Mouse (Mus musculus): Measurements from ENCODE around the gene Olr1.
"Not testable (repeated sequence)": the region's sequence is repeated elsewhere in the genome, so short reads cannot be mapped to it uniquely, and the experiment has no call there.

The Olr1 gene

DNA sequence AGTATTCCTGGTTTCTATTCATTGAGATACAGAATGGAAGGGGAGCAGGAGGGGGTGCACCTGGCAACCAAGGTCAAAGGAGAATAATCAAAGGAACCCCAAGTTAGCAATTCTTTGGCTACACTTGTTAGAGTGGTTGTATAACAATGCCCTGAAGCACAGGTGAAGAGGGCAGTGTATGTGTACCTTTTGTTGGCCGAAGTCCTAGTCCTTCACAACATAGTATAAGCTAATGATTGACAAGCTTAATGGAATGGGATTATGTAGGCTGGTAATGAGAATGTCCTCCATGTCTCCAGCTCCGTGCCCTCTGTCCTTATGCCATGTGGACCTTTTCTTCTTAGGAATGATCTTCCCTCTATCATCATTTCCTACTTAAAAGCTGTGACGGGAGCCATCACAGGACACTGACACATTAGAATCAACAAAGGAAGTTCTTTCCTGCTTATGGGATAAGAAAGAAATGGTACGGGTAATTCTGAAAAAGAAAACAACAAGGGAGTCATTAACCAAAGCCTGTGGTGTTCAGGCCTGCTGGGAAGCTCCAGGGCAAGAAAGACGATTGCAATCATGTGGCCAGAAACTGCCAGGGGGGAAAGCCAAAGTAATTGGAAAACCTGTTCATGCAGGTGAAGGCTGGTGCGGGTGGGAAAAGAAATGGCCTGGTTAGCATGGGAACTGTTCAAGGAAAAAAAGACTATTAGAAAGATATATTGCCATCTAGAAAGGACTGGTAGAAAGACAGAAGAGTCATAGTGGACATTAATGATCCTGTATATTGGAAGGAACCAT, 3.4 kb upstream of the Olr1 start:
- no peak for DNase-seq

DNA sequence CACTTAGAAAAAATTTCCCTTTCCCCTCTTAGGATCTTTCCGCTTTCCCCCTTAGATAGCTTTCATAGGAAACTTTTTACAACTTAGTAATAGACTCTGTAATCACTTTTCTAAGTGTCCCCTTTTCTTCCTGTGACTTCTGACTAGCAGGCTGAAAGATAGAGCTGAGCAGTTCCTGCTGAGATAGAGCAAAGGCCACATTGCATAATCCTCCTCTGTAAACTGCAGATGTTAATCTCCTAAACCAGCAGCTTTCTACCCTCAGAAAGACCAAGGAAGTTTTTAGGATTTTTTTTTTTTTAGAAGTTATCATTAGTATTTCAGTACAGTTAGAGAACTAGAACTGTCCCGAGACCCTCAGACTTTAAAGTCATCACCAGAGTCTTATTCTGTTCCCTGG, 3.5 kb downstream of the Olr1 start:
- DNase-seq, result no peak

DNA sequence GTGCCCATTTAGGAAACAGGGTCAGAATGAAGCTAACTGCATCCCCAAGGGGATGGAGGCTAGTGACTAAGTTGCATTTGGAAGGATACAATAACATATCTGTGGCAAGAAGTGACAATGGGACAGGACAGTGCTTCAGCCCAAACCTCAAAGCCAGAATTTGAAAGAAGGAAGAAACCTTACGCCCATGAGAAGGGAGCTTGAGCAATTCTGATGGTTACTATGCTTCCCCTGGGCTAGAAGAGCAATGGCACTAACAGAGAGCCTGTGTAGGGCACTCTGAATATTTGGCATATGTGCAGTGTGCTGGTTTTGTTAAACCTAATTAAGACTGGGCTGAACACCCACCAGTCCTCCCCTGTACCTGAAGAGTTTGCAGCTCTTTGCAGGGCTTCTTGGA, 7.4 kb downstream of the Olr1 start:
- DNase-seq, result not testable (repeated sequence)

DNA sequence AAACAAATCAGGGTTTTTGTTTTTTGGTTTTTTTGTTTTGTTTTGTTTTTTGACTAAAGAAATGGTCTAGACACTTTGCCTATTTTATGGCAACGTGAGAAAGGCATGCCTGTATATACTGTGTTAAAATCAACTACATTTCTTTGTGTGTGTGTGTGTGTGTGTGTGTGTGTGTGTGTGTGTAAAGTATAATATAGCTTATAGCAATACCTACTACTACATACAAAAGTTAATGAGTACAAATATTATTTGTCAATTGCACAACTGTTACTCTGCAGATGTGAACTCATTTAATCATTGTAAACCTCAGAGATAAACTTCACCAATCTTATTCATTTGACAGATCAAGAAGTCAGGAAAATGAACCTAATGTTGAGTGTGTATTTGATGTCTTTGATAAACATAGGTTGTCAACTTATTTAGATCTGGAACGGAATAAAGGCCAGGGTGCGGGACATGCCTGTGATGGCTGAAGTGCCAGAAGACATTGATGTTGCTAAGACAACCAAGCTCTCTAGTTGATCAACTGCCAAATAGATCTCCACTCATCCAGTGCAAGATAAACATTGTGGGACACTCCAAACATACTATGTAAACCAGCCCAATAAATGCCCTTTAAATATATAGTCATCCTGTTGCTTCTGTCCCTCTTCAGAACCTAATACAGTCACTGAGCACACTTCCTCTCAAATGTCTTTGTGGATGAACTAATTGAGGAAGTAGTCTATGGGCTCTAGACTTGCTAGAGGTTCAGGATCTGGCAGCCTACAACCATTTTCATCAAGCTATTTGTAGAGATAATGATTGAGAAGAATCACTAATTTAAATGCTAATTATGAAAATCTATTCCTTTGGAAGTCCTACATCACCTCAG, 9.4 kb downstream of the Olr1 start:
- no peak for DNase-seq

DNA sequence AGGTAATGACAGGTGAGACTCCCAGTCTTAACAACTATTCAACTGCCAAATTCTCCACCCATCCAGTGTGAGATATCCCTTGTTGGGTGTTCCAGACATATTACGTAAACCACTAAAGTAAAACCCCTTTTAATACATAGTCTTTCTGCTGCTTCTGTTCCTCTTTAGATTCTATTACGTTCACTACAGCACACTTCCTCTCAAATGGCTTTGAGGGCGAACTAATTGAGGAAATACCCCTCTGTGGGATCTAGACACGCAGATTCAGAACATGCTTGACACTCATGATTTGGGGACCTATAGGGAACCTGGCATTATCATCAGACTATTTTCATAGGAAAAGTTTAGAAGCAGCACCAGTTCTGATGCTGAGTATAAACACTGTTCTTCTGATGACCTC, 12.0 kb downstream of the Olr1 start:
- no peak for DNase-seq

DNA sequence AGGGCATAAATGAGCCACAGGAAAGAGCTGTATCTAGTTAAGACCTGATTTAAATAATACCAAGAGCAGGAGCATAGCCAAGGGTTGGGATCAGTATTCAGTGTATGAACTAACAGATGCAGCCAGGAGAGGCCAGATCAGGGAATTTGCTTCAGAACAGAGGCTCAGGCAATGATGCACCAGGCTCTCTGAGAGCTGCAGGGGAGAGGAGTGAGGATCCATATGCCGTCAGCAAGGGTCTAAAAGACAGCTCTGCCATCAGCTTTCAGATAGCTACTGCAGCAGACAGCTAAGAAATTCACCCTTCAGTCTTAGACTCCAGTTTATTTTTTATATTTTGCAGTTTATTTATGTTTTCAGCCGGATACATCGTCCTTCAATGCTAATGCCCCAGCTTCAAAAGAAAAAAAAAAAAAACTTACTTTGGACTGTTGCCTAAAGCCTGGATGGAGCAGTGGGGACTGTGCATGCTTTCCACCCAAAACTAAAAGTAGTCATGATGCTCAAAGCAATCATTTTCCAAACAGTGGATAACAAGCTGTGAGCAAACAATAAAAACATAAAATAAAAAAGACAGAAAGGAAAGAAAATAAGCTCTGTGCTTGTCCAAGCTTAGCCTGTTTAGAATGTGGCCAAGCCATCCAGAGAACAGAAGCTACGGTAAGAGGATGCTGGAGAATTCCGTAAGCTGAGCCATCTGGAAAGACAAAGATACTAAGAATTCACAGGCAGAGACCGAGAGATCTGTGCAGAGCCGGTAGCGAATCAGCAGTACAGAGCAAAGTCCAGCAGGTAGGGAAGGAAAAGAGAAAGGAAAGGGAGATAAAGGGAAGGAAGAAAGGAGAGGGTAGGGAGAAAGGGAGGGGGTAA, 26.6 kb downstream of the Olr1 start:
- DNase-seq, result no peak

DNA sequence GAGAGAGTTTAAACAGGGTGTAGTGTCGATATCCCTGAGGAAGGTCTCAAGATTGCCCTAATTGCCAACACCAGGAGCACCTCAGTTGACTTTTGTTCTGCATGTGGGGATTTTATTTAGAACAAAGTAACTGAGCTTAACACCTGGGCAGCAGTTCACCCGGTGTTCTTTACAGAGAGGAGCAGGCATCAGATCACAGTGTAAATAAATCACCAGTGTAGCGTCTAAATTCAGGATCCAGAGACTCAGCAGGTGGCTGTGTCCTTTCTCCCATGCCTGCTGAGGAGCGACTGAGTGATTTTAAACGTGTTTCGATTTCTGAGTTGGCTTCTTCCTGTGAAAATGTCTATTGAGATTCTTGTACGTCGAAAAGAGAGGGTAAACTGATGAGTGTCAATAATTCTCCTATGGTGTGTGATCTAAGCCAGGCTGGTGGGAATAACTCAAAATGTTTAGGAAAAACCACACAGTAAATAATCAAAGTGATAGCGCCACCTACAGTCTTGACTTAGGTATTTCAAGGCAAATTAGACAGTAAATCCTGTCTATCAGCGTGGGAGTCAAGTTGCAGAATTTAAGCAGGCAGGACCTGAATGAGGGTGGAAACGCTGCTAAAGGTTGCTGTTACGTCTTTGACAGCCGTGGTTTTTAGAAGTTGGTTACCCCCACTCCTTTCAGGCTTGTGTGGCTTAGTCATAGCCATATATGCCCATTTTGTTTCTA, 30.4 kb downstream of the Olr1 start:
- peak; percentile 42 for DNase-seq

DNA sequence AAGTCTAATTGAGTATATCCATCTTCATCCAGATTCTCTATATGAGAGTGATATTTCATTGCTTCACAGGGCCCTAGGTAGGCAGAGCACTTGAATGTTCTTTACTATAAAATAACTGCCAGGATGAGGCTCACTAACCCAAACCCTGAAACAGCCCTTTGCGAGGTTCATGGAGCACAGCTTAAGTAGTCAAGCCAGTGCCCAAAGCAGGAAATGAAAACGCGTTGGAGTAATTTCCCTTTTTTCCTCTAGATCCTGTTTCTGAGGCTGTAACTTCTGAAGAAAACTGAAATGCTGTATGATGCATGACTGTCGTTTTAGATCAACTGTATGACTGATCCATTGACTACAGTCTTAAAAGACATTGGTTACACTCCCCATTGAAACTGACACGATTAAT, 34.3 kb downstream of the Olr1 start:
- no peak for DNase-seq

DNA sequence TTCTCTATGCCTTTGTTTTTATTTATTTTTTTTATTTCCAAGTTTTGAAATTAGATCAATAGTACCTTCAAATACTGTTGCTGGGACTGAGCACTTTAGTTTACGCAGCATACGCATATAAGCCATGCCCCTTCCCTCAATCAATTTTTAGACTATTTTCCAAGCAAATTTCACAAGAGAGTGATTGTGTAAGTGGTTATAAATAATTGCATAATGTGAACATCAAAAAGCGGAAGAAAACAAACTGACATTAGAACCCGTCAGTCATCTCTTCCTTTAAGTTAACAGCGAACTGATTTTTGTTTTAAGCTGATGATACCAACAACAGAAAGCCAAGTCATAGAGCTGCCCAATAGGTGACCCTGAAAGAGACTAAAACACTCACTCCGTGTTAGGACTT, 35.6 kb downstream of the Olr1 start:
- DNase-seq, result no peak

DNA sequence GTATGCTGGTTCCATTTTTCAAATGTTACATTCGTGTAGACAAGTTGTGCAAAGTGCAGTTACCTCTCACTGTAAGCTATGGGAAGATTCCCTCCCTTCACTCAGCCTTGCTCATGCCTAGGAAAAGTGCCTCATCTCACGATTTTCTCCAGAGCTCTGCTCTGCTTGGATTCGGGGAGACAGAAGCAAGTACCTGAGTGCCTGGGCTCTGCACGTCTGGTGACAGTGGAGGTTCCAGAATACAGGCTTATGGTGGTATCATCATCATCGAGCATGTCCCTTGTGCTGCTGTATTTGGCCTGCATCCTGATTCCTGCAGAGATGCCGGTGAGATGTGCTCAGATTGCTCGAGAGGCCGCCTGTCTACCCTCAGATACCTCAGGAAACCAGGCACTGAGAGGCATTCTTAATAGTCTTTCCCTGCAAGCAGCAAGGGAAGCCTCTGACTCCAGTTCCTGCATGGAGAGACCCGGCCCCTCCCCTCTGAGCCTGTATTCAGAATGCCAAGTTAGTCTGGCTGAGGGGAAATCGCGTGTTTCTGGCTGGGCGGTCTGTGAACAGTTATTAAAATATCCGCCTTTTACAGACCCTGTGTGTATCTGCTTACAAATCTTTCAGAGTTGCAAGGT, 55.4 kb downstream of the Olr1 start, which contains the start of gene Clec1a:
TSS of gene Clec1a (minus strand) at position 590 of the 629 bp plus-strand sequence.
- DNase-seq, result peak; percentile 73

DNA sequence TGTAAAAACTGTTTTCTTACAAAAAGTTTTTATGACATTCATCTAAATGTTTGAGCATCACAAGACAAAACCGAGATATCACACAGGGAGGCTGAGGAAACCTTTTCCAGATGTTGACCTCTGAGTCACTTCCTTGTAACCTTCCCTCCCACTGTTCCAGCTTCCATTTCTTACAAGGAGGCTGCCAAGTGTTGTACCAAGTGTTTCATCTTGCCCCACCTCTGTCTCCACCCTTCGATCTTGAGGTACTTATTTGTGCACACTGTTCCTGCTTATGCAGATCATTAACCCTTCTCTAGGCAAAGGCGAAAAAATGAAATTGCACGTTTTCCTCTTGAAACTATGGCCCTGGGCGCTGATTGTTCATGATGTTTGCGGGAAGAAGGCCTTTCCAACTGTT, 57.2 kb downstream of the Olr1 start:
- peak; percentile 28 for DNase-seq

DNA sequence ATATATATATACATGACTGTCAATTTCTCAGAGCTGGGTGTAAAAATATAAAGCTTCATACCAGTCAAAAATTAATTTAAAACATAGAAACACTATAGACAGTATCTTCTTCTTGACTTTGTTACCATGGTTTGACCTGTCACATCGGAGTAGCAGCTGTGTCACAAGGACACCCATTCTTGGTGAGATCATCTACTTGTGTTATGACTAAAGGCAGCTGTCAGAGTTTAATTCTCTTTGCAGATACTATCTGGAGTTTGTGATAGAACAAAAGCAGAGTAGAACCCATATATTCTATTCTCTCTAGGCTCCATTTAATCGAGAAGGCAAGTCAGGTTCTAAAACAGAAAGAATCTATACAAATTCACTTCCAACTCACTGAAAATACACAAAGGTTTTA, 68.9 kb downstream of the Olr1 start:
- DNase-seq, result no peak

DNA sequence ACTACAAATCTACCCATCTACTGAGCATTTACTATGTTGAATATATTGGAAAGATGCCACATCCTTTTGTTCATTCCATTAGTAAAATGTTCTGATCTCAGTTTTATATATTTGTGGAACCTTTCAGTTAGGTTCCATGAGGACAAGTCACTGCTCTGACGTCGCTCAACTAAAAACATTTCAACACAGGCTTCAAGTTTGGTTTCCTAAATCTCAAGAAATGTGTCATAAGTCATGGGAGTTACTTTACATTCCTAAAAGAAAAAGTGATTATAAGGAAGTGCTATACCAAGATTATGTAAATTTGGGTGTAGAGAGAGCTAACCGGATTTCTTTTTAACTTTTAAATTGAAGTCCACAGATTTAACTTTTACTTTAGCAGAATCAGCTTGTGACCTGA, 70.9 kb downstream of the Olr1 start:
- no peak for DNase-seq
